Mouse (Mus musculus) heart, embryonic 16.5 days (tissue): ENCODE results near the gene Tet3. TPM values are rescaled to one million over a fixed set of nuclear protein-coding genes. Genes with fewer than 3 reads are reported as not detected.
A peak's percentile ranks its signal among the peaks of the same experiment; 100 is the strongest.

Experiments used
- ATAC-seq: fragments of 200-750 bp; cut with Nextera tagmentation; replicated peaks from 2 replicates; pipeline ENCODE4 v1.8.0; 2017; ENCODE audit warnings: moderate number of reproducible peaks; ENCODE audit not compliant: insufficient read depth, low FRiP score; ENCODE audit errors: extremely low read depth
- H3K27ac ChIP-seq: fragments of 300-500 bp; sonication (generic); 2 replicates; pipeline ENCODE4 v1.5.1; 2014; ENCODE audit warnings: mild to moderate bottlenecking, low read length, control low read depth, moderate library complexity
- H3K27me3 ChIP-seq: fragments of 300-500 bp; sonication (generic); 2 replicates; pipeline ENCODE4 v1.6.1; 2014; ENCODE audit warnings: low read length, mixed read lengths; ENCODE audit not compliant: control insufficient read depth, insufficient read depth
- H3K36me3 ChIP-seq: fragments of 300-500 bp; sonication (generic); 2 replicates; pipeline ENCODE4 v1.6.1; 2014; ENCODE audit not compliant: control insufficient read depth, insufficient read depth
- H3K4me1 ChIP-seq: fragments of 300-500 bp; sonication (generic); 2 replicates; pipeline ENCODE4 v1.6.1; 2014; ENCODE audit warnings: low read length, mixed read lengths; ENCODE audit not compliant: control insufficient read depth, insufficient read depth
- H3K4me2 ChIP-seq: fragments of 300-500 bp; sonication (generic); 2 replicates; pipeline ENCODE4 v1.6.1; 2014; ENCODE audit warnings: low read depth, mild to moderate bottlenecking, control low read depth, low read length
- H3K4me3 ChIP-seq: fragments of 300-500 bp; sonication (generic); 2 replicates; pipeline ENCODE4 v1.5.1; 2014; ENCODE audit warnings: mild to moderate bottlenecking, control low read depth, low read length
- H3K9ac ChIP-seq: fragments of 300-500 bp; sonication (generic); 2 replicates; pipeline ENCODE4 v1.6.1; 2014; ENCODE audit warnings: low read length, control low read depth
- H3K9me3 ChIP-seq: fragments of 300-500 bp; sonication (generic); replicated peaks from 2 replicates; pipeline ENCODE4 v1.6.1; 2016; ENCODE audit warnings: low read length; ENCODE audit not compliant: control insufficient read depth
- WGBS: fragments of 180-500 bp; shearing (Covaris S2); extraction: QIAGEN DNeasy Blood & Tissue Kit; methylation state at CpG from one replicate; pipeline ENCODE4 v1.1.7; 2014; 5-methylcytosine and 5-hydroxymethylcytosine counted together
- polyA plus RNA-seq: library from polyadenylated mRNA; unstranded; fragments of >200 nt; fragmentation: Nextera tagmentation; extraction: Ambion mirVana; gene quantifications from 2 replicates; pipeline ENCODE4 v1.2.1, GENCODE M21; 2015

Tet3 gene
- polyA plus RNA-seq, 1 experiment from 2014 or later, result 29.0 TPM

DNA sequence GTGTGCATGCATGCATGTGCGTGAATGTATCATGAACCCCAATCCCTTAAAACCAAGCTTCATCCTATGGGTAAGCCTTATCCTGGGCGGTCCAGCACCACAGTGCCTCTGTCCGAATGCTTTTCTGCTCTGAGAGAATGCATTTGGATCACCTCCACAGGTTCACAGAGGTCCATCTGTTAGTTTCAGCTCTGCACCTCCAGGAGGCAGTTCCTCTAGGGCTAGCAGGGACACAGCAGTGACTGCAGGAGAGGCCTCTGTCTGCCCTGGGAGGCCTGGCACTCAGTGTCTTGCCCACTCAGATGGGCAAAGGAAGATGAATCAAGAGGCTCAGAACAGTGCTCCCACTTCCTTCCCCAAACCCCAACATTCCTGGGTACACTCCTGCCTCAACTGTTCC, 32.3 kb downstream of the Tet3 start:
- H3K4me1 ChIP-seq, result peaks cover 45% of the 10 kb centered on the region
- no peaks in the 10 kb centered on the region for H3K36me3 ChIP-seq
- H3K4me3 ChIP-seq, result no peak overlapping the region
- no peaks in the 10 kb centered on the region for H3K27me3 ChIP-seq
- no peaks in the 10 kb centered on the region for H3K9me3 ChIP-seq
- no peak overlapping the region for H3K9ac ChIP-seq
- no peak overlapping the region for H3K27ac ChIP-seq
- ATAC-seq, result no peak
- no peak overlapping the region for H3K4me2 ChIP-seq
- 94% methylated on average over 3 of the region's 3 CpGs for WGBS

DNA sequence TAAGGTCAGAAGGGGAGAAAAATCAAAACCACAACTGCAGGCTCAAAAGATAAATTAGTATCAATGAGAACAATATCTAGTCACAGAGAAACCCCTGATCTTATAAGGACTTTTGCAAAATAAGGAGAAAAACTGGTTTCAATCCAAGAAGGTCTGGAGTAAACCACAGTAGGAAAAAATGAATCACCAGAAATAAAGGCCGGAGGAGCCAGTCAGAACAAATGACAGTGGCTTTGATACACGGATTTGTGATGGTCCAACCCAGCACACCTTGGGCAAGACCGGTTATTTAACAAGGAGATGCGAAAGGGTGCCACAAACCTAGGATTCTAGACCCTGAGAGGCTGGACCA, 34.9 kb downstream of the Tet3 start:
- H3K4me3 ChIP-seq, result no peak overlapping the region
- H3K27ac ChIP-seq, result no peak overlapping the region
- WGBS, result 77% methylated on average over 4 of the region's 4 CpGs
- no peak overlapping the region for H3K4me2 ChIP-seq
- H3K9me3 ChIP-seq, result no peaks in the 10 kb centered on the region
- peak overlapping the region; percentile 53; the same call in 1 of the 2 replicates for H3K9ac ChIP-seq
- H3K27me3 ChIP-seq, result no peaks in the 10 kb centered on the region
- H3K36me3 ChIP-seq, result no peaks in the 10 kb centered on the region
- peaks cover 47% of the 10 kb centered on the region for H3K4me1 ChIP-seq
- no peak for ATAC-seq

- Histone ChIP-seq H3K27ac (no peak overlapping the region), H3K4me1 (peaks cover 44% of the 10 kb centered on the region), H3K9me3 (no peaks in the 10 kb centered on the region), H3K27me3 (no peaks in the 10 kb centered on the region), H3K9ac (peak overlapping the region; percentile 53), H3K36me3 (no peaks in the 10 kb centered on the region), H3K4me2 (no peak overlapping the region), H3K4me3 (no peak overlapping the region)
- 69% methylated on average over 8 of the region's 8 CpGs for WGBS
- no peak for ATAC-seq
Observed at GRCm38 (mm10) chr6:83423400-83424052, 35.4 kb downstream of the Tet3 start.

- Histone ChIP-seq H3K36me3 (no peaks in the 10 kb centered on the region), H3K4me1 (peaks cover 34% of the 10 kb centered on the region), H3K9ac (no peak overlapping the region), H3K27ac (0 out of 2 replicates have a peak overlapping the region, but pooled peaks have one; percentile 36), H3K27me3 (no peaks in the 10 kb centered on the region), H3K4me3 (no peak overlapping the region), H3K9me3 (no peaks in the 10 kb centered on the region), H3K4me2 (no peak overlapping the region)
- ATAC-seq, result 0 out of 2 replicates have a peak, but pooled peaks have one; percentile 37
- WGBS, result 36% methylated on average over 11 of the region's 11 CpGs
Observed at GRCm38 (mm10) chr6:83421866-83422649, 36.8 kb downstream of the Tet3 start.

DNA sequence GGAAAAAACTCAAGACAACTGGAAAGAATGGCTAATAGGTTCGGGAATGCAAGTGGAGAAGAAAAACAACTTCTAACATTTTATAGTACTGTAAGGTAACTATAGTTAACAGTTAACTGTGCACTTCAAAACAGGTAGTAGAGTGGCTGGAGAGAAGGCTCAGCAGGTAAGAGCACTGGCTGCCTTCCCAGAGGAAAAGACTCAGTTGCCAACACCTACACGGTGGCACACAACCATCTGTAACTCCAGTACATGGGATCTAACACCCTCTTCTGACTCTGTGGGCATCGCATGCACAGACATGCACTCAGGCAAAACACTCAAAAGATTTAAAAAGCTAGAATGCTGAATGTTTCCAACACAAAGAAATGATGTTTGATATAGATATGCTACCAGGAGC, 39.4 kb downstream of the Tet3 start:
- no peak for ATAC-seq
- Histone ChIP-seq H3K27ac (no peak overlapping the region), H3K27me3 (no peaks in the 10 kb centered on the region), H3K9me3 (no peaks in the 10 kb centered on the region), H3K9ac (no peak overlapping the region), H3K4me3 (no peak overlapping the region), H3K4me1 (peaks cover 44% of the 10 kb centered on the region), H3K36me3 (no peaks in the 10 kb centered on the region), H3K4me2 (no peak overlapping the region)
- 79% methylated on average over 3 of the region's 3 CpGs for WGBS

- Histone ChIP-seq H3K36me3 (no peaks in the 10 kb centered on the region), H3K4me2 (no peak overlapping the region), H3K9ac (no peak overlapping the region), H3K4me3 (no peak overlapping the region), H3K27me3 (no peaks in the 10 kb centered on the region), H3K4me1 (peaks cover 47% of the 10 kb centered on the region), H3K27ac (0 out of 2 replicates have a peak overlapping the region, but pooled peaks have one; percentile 37), H3K9me3 (no peaks in the 10 kb centered on the region)
- WGBS, result 80% methylated on average over 3 of the region's 3 CpGs
- no peak for ATAC-seq
Observed at GRCm38 (mm10) chr6:83417531-83417930, 41.4 kb downstream of the Tet3 start.

DNA sequence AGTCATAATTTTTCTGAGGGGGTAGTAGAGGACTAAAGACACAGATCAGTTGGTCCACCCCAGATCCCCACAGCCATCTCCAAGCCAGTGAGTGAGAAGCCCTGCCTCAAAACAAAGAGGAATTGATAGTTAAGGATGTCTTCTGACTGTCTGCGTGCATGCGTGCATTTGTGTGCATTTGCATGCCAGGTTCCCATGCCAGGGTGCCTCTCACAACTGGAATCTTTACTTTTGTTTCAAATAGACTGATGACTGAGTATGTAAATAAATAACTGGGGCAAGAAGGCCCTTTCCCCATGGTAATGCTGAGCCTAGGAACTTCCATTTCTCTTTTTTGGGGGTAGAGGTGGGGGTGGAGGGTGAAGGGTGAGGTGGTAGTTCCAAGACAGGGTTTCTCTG, 41.8 kb downstream of the Tet3 start:
- Histone ChIP-seq H3K4me2 (no peak overlapping the region), H3K4me3 (no peak overlapping the region), H3K9me3 (no peaks in the 10 kb centered on the region), H3K9ac (no peak overlapping the region), H3K36me3 (no peaks in the 10 kb centered on the region), H3K27me3 (no peaks in the 10 kb centered on the region), H3K4me1 (peaks cover 47% of the 10 kb centered on the region), H3K27ac (peak overlapping the region; percentile 60)
- WGBS, result 93% methylated on average over 2 of the region's 2 CpGs
- no peak for ATAC-seq

DNA sequence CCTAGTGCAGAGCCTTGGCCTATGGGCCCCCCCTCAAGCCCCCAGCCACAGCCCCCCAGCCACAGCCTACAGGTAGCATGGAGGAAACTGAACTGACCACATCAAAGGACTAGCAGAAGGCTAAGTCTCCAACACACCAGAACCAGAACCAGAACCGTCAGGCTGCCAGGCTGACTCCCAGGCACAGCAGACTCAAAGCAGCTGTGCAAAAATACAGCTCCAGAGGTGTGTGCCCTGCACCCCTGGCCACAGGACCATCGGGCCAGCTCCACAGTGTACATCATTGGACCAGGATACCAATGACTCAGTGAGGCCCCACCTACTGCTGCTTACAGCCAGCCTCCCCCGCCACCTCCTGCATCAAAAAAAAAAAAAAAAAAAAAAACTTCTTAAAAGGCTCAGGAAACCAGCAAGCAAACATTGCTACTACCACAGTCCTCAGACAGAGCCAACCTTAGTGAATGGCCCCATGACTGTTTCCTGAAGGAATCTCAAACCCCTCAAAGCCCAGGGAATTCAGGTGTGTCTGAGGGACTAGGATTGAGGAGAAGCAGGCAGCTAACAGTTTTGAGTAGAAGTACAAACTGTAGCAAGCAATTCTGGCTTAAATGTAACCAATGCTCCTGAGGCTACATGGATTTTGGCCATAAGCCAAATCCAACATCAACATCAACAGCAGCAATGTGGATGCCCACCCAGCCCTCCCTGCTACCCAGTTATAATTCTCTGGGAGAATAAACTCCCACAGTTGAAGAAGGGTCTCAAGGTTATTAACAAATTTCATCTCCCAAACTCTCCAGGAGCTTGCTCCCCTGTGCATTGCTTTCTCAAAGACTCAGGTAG, 42.4 kb downstream of the Tet3 start:
- peak overlapping the region; percentile 60 for H3K27ac ChIP-seq
- H3K4me2 ChIP-seq, result no peak overlapping the region
- H3K9ac ChIP-seq, result no peak overlapping the region
- no peaks in the 10 kb centered on the region for H3K36me3 ChIP-seq
- H3K4me1 ChIP-seq, result peaks cover 44% of the 10 kb centered on the region
- H3K4me3 ChIP-seq, result no peak overlapping the region
- no peaks in the 10 kb centered on the region for H3K27me3 ChIP-seq
- no peaks in the 10 kb centered on the region for H3K9me3 ChIP-seq
- ATAC-seq, result no peak; the same call in 1 of the 2 replicates
- WGBS, result 71% methylated on average over 3 of the region's 3 CpGs
